Mouse (Mus musculus) cerebellum, adult 11-12 months (tissue): ENCODE measurements around the gene Card11.
A peak's percentile ranks its signal among the peaks of the same experiment; 100 is the strongest.

Experiments
- DNase-seq: peaks from one replicate; pipeline ENCODE4 v3.0.0; 2022

The Card11 gene

DNA sequence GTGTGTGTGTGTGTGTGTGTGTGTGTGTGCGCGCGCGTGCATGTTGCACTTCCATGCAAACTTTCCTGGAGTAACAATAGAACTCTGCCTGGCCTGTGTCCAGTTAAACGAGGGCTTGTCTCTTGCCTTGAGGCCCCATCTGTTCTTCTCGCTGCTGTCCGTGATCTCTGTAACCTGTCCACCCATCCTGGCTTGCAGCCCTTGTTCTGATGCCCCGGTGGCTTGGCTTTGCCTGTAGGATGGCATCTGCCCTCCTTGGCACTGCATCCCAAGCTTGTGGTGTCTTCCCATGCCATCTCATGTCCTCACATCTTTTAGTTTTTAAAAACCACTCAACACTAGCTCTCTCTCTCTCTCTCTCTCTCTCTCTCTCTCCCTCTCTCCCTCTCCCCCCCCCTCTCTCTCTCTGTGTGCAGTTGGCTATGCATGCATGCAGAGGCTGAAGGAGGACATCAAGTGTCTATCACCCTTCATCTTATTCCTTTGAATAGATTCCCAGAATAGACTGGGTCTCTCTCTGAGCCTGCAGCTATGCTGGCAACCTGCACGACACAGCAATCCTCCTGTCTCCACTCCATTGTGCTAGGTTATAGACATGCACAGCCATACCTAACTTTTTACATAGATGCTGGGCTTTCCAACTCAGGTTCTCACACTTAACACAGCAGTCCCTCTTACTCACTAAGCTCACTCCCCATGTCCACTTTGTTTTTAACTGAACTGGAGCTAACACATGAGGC is 14.9 kb downstream of the Card11 start:
- DNase-seq = peak; percentile 87

DNA sequence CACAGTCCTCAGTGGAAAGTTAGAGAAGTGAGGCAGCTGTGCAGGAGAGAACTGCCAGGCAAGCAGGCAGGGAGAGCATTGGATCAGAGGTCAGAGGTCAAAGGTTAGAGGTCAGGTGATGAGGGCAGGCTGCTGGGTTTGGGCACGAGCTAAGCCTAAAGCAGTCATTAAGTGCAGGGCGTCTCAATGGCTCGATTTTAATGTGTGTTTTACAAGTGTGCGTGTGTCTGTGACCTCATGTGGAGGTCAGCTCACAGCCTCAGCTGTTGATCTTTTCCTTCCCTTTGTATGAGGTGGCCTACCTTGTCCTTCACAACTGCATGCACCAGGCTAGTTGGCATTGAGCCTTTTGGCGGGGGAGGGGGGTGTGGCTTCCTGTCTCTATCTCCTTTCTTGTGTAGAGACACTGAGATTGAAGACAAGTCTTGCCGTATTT is 19.0 kb downstream of the Card11 start:
- no peak for DNase-seq

DNA sequence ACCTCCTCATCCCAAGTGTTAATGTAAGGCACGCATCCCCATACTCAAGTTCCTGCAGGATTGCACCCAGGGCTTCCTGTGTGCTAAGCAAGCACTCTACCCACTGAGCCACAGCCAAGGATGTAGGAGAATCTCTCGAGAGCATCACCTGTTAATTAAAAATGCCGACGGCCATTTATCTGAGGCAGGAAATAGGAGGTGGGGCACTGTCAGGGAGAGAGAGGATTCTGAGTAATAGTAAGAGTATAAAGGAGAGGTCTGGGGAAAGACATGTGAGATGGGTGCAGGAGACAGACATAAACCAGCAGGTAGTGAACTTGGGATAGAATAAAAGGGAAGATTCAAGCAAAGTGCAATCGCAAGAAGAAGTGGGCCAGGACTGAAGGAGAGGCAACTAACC is 19.6 kb downstream of the Card11 start:
- DNase-seq = no peak

DNA sequence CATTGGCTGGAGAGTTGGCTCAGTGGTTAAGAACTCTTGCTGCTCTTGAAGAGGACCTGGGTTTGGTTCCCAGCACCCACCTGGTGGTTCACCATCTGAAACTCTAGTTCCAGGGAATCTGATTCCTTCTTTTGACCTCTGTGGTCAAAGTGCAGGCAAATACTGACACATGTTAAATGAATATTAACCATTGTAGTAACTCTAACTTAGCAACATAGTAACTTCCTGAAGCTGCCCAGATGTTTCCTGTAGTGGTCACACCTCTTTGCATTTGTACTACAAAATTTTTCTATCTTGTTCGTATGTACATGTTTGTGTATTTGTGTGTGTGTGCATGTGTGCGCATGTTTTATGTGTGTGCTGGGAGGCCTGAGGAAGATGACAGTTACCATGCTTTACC is 20.3 kb downstream of the Card11 start:
- DNase-seq = no peak

DNA sequence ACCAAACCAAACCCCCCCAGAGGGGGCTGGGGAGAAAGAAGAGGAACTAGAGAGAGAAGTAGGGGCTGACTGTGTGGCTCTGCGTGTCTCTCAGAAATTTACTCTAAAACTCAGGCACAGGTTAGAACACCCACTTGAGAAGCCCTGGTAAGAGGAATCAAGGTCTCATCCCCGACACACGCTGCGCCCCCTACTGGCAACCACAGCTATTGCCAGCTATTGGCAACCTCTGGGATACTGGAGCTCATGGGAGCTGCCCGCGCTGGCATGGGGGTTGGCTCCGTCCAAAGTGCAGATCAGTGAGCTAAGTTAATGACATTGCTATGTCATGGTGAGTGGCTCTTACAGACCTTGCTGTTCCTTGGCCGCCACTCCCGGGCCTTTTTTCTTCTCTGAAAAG is 37.4 kb downstream of the Card11 start:
- DNase-seq = no peak

DNA sequence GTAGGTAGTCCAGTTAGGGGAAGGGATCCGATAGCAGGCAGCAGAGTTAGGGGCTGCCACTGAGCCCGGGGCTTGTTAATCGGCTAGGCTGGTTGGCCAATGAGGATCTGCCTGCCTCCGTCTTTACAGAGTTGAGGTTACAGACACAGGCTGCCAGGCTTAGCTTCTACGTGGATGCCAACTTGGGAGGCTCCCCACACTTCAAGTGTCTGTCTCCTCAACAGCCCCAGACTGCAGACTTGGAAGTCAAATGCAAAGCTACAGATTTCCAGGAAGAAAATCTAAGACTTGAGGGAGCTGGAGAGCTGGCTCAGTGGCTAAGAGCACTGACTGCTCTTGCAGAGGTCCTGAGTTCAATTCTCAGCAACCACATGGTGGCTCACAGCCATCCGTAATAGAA is 39.6 kb downstream of the Card11 start:
- DNase-seq = no peak

DNA sequence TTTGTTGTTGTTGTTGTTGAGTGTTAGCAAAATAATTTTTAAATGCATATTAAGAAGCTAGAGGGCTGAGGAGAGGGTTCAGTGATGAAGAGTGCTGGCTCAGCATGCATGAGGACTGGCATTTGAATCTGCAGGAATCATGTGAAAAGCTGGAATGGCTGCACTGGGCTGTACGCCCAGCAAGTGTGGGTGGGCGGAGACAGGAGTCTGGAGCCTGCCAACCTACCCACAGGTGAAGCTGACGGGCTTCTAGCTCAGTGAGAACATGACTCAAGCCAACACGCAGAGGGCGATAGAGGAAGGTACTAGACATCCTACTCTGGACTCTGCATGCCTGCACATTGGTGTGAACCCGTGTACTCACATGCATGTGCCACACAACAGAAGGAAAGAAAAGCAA is 41.2 kb downstream of the Card11 start:
- DNase-seq = peak; percentile 2

DNA sequence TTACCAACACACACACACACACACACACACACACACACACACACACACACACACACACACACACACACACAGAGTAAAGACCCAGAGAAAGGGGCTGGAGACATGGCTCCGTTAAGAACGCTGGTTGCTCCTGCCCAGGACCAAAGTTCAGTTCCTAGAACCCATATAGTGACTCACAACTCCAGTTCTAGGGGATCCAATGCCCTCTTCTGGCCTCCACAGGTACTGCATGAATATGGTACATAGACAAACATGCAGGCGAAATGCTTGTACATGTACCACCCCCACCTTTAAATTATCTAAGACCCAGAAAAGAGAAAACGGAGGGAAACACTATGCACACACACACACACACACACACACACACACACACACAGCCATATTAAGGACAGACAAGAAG is 43.3 kb downstream of the Card11 start:
- no peak for DNase-seq

DNA sequence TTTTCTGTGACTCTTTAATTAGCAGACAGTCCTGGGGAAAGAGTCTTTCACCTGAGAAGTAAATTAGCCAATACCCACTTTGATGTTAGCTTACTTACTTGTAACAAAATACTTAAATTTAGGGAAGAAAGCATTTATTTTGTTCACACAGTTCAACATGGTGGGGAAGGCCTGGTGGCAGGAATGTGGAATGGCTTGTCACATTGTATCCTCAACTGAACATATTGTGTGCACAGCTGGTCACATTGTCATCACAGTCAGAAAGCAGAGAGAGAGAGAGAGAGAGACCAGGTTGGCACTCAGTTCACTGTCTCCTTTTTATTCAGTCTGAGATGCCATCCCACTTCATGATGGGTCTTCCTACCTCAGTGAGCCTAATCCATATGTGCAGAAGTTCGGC is 44.7 kb downstream of the Card11 start:
- DNase-seq = no peak

DNA sequence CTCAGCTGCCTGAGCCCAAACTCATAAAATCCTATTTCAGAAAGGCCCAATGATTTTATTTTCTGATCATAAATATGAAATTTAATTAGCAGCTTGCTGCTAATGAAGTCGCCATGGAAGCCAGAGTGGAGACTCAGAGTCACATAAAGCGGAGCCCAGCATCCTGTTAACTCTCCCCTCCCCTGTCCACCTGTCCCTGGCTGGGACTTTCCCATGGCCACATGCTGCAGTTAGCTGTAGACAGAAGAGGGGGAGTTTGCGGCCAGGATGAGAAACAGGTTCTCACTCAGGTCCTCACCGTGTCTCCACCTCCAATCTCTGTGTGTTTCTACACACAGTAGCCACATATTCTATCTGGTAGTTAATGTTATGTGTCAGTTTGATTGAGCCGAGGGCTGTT is 48.6 kb downstream of the Card11 start:
- DNase-seq = no peak

DNA sequence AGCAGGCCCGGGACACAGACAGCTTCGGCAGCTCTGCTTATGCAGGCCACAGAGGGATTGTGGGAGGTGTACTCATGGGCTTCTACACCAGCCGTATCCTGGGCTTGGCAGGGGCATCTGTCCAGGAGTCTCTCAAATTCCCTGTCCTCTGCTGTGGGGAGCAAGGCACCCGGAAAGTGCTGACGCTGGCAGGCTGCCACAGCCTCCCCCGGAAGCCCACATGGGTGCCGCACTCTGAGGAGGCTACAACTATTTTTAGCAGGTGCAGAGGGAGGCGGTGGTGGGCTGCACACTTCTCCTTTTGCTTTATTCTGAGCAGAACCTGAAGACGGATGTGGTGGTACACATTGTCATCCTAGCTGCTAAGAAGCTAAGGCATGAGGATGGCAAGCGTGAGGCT is 52.4 kb downstream of the Card11 start:
- no peak for DNase-seq

DNA sequence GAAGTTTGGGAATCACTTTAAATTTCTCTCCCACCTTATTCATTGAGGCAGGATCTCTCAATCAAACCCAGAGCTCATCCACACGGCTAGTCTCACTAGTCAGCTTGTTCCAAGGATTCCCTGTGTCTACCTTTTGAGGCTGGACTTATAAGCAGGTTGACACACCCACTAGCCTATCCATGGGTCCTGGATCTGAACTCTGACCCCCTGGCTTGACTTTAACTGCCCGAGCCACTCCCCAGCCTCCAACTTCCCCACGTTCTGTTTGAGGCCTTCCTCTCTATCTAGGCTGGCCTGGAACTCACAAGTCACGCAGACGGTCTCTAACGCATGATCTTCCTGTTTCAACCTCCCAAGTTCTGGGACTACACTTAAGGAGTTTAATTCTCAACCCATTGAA is 54.3 kb downstream of the Card11 start:
- DNase-seq = no peak

DNA sequence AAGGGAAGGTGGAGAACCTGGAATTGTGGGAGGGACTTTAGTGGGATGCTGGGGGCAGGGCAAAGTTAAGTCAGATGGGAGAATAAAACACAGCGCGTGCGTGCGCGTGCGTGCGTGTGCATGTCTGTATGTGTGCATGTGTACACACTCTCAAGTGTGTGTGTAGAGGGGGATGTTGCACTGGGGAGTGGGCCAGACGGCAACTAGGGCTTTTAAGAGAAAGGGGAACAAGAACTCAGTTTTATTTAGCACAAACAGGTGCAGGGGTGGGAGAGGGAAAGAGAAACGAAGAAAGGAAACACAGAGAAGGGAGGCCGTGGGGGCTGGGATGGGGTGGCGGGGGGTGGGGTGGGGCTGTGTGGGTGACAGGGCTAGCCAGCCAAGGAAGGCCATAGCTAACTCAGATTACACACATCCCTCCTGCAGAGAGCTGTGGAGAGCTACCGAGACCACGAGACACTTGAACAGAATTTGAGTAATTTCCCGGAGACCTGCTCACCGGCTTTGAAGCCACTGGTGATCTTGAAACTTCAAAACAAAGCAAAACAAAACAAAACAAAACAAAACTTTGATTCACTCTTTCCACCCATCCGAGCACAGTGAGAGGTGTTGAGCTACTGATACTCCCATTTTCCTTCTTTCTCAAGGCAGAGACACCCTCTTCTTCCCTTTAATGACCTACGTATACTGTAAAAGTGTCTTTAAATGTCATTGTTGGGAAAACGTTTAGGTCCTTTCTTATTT is 55.8 kb downstream of the Card11 start:
- no peak for DNase-seq

DNA sequence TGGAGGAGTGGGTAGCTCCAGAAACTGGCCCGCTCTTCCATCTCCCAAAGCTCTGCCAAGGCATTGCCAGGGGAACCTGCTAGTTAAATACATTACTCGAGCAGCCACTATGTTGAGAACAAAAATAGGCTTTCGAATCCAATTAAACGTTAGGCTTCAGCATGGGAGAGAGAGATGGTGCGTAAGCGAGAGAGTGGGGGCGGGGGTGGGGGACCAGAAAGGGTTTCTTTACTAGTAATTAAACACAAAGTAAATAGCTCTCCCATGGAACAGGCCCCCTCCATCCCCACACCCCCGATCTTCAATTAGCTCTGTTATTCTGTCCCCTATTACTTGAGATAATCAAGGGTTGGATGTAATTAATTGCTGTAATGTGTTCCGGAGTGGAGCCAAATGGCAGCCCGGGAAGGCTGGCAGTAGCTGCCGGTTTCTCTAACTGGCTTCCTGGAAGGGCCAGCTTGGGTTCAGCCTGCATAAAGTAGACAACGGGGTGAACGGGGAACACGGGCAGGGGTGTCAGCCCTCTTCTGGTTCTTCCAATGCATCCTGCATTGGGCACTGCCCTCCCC is 59.4 kb downstream of the Card11 start:
- no peak for DNase-seq

DNA sequence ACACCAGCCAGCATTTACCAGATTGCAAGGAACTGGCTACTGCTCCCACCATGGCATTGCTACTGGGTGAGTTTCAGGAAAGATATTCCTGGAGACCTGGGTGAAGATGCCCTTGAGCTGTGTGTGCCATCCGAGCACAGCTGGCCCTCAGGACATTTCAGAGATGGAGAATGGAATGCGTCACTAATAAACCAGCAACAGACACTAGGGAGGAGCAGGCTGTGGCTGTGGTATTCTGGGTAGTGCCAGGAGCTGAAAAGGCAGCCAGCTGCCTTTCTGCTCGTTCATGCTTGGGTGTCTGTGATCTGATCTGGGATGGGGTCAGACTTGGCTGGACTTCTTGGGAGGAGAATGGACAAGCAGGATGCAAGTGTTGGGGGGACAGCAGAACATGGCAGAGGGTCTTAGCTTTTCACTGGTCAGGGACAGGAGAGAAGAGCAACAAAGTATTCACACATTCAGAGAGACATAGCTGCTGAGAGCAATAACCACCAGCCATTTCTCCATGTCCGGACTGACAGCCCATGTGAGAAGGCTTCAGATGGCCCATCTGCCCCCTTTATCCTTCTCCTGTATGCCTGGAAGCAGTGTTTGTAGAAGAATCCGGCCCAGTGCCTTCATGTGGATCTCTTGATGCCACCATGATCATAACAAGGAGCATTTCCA is 60.0 kb downstream of the Card11 start:
- no peak for DNase-seq

DNA sequence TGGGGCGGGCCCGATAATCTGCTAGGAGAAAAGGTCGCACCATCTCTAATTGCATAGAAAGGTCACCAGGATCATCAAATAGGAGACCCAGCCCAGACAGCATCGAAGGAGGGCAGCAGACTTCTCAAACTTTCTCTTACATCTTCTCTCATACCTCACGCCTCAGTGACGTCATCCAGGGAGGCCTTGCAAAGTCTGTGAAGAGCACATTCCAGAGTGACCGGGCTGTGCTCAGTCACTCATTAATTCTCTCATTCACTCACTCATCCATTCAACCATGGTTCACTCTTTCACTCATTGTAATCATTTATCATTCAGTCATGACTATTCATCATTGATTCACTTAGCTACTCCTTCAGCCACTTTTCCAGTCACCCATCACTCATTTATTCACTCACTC is 63.6 kb downstream of the Card11 start:
- DNase-seq = no peak

DNA sequence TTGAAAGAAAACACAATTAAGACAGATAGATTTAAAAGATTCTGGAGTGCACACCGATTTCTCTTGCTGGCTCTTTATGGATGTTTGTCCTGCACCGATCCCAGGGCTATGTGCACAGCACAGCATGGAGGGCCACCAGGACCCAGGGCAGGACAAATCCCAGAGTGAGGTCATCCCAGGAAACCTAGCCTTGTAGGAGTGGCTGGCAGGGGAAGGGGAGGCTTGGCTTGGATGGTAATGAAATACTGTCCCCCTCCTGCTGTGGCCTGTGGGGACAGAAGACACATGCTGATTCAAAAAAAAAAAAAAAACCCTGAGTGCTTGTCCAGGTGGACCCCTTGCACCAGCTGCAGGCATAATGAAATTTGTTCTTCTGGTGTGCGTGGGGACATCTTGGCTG is 64.5 kb downstream of the Card11 start:
- DNase-seq = no peak

DNA sequence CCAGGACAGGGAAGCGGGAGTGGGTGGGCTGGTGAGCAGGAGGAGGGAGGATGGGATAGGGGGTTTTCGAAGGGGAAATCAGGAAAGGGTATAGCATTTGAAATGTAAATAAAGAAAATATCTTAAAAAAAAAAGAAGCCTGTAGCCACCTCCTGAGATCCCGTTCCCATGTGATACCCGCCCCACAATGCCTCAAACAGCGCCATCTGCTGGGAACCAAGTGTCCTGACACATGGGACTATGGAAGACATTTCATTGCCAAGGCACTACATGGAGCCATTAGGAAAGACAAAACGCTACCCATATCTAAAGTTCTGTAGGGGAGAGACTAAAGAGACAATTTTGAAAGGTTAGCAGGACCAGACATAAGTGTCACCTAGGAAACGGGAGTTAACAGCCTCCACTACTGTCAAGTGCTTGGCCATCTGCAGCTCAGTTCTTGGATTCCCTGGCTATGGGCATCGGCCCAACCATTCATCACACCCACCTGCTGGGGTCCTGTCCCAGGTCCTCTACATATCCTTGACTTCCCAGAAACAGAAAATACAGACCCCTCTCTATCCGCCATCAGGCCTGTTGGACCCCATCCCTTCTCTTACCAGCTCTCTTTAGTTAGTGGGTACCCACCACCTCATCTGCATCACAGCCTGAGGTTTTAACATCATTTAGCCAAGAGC is 65.6 kb downstream of the Card11 start:
- DNase-seq = no peak

DNA sequence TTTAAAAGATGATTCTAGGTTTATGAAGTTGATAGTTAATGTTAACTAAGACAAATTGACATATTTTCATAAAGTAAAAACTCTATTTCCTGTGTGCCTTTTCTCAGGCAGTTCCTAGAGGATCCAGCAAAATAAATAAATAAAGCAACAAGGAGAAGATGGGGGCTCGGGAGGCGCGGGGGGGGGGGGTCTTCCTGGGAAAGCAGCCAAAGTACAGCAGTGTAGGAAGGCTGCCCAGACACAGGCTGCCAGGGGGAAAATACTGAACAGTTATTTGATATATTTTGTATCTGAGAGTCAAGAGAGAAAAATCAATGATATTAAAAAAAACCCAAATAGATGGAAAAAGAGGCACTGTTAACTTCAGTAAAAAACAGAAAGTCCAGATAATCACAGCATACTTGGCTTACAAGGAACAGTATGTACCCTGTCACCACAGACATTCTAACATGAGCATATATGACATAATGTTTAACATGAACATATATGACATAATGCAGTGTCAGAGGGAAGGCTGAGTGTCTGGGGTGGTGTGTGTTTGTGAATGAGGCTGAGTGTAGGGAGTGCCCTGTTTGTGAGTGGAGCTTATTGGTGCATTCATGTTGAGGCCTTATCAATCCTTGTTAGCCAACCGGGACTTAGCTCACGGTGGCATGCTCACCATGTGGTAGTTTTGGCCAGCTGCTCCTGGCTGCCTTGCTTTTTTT is 68.7 kb downstream of the Card11 start:
- DNase-seq = no peak

DNA sequence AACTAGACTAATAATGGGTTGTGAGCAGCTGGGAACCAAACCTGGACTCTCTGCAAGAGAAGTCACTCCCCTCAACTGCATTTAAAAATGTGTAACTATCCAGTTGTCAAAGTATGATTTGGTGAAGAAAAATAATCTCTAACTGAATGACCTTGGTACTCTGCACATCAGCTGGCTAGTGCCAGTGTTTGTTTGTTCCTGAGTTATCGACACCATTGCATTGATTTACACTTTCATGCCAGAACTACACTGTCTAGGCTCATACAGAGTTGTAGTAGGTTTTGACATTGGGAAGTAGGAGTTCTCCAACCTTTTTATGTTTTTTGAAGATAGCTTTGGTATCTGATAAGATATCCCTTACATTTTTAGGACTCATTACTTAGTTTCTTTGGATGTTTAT is 81.9 kb downstream of the Card11 start:
- DNase-seq = no peak

DNA sequence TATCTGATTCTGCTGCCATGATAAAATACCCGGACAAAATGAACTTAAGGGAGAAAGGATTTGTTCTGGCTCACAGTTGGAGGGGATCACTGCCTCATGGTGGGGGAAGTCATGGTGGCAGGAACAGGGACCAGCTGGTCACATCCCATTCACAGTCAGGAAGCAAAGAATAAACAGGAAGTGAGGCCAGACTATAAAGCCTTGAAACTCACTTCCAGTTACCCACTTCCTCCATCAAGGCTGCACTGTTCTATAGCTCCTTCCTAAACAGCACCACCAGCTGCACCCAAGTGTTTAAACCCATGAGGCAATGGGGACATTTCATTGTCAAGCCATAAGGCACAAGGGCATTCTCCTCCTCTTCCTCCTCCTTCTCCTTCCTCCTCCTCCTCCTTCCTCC is 82.6 kb downstream of the Card11 start:
- DNase-seq = no peak

DNA sequence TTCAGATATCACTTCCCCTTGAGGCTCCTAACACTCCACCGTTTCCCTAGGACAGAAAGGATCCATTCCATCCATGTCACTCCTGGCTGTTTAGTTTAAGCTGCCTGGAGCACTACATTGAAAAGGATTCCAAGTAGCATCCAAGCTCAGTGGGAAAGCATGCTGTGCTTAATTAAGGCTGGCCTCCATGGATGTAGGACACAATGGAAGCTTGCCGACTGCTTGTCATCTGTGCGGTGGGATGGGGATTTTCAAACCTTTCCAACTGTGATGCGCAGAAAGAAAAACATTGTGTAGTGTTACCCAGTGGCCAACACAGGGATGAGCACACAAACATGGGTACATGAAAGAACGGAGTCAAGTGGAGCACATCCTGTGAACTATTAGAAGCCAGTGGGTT is 89.5 kb downstream of the Card11 start:
- no peak for DNase-seq

DNA sequence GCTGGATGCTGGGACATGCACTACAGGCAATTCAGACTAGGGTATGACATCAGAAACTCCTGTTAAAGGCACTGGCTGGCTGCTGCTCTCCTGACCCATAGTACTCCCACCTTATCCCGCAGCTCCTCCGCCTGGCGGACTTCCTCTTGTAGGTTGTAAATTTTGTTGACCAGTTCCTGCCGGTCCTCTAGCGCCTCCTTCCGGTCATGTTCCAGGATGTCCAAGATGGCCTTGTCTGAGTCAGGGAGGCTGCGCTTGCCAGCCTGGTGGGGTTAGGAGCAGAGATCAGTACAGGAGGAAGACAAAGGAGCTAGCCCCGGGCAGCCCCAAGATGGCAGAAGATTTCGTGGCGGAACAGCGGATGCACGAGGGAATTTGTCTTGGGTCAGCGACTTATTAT is 99.5 kb downstream of the Card11 start:
- DNase-seq = no peak
